Mouse (Mus musculus) forebrain, embryonic 16.5 days (tissue): ENCODE measurements at regions not wholly inside any gene's neighbourhood (a gene's known extent, or its start where the extent isn't known, plus 50 kb on each side); places are given as distances from the start of the nearest gene placed in this dataset.

ENCODE experiments used
- ATAC-seq: fragments of 200-750 bp; cut with Nextera tagmentation; 2 replicates; pipeline ENCODE4 v1.8.0; 2017; ENCODE audit warnings: mild to moderate bottlenecking, moderate library complexity
- H3K27ac ChIP-seq: fragments of 300-500 bp; sonication (generic); 2 replicates; pipeline ENCODE4 v1.5.1; 2014; ENCODE audit warnings: low read length, control low read depth
- H3K27me3 ChIP-seq: fragments of 300-500 bp; sonication (generic); replicated peaks from 2 replicates; pipeline ENCODE4 v1.6.1; 2014; ENCODE audit warnings: low read length; ENCODE audit not compliant: control insufficient read depth, insufficient read depth
- H3K36me3 ChIP-seq: fragments of 300-500 bp; sonication (generic); 2 replicates; pipeline ENCODE4 v1.6.1; 2014; ENCODE audit not compliant: control insufficient read depth, insufficient read depth
- H3K4me1 ChIP-seq: fragments of 300-500 bp; sonication (generic); replicated peaks from 2 replicates; pipeline ENCODE4 v1.6.1; 2014; ENCODE audit warnings: low read length; ENCODE audit not compliant: control insufficient read depth, insufficient read depth
- H3K4me2 ChIP-seq: fragments of 300-500 bp; sonication (generic); 2 replicates; pipeline ENCODE4 v1.6.1; 2014; ENCODE audit warnings: mild to moderate bottlenecking, low read length, control low read depth
- H3K4me3 ChIP-seq: fragments of 300-500 bp; sonication (generic); replicated peaks from 2 replicates; pipeline ENCODE4 v1.5.1; 2014; ENCODE audit warnings: mild to moderate bottlenecking, low read length, control low read depth
- H3K9ac ChIP-seq: fragments of 300-500 bp; sonication (generic); replicated peaks from 2 replicates; pipeline ENCODE4 v1.6.1; 2014; ENCODE audit warnings: low read depth, low read length, control low read depth
- H3K9me3 ChIP-seq: fragments of 300-500 bp; sonication (generic); 2 replicates; pipeline ENCODE4 v1.6.1; 2016; ENCODE audit warnings: low read length; ENCODE audit not compliant: control insufficient read depth
- WGBS: fragments of 180-500 bp; shearing (Covaris S2); extraction: QIAGEN DNeasy Blood & Tissue Kit; methylation state at CpG from one replicate; pipeline ENCODE4 v1.1.7; 2014; 5-methylcytosine and 5-hydroxymethylcytosine counted together

GRCm38 (mm10) chr2:180390216-180390996 is 55.9 kb upstream of the Gata5 start:
- no peaks in the 10 kb centered on the region for H3K36me3 ChIP-seq
- no peak overlapping the region for H3K9ac ChIP-seq
- no peak overlapping the region for H3K27ac ChIP-seq
- peaks cover 30% of the 10 kb centered on the region for H3K27me3 ChIP-seq
- no peak overlapping the region for H3K4me3 ChIP-seq
- no peak overlapping the region for H3K4me2 ChIP-seq
- H3K4me1 ChIP-seq, result peaks cover 9% of the 10 kb centered on the region
- ATAC-seq, result no peak
- 84% methylated on average over 15 of the region's 15 CpGs for WGBS
- H3K9me3 ChIP-seq, result no peaks in the 10 kb centered on the region

GRCm38 (mm10) chr2:180389486-180389885 is 55.0 kb upstream of the Gata5 start:
- ATAC-seq, result no peak
- H3K27ac ChIP-seq, result no peak overlapping the region
- no peaks in the 10 kb centered on the region for H3K36me3 ChIP-seq
- H3K9me3 ChIP-seq, result no peaks in the 10 kb centered on the region
- H3K4me3 ChIP-seq, result no peak overlapping the region
- H3K9ac ChIP-seq, result no peak overlapping the region
- H3K27me3 ChIP-seq, result peaks cover 39% of the 10 kb centered on the region
- 11% methylated on average over 2 of the region's 2 CpGs for WGBS
- peaks cover 10% of the 10 kb centered on the region for H3K4me1 ChIP-seq
- no peak overlapping the region for H3K4me2 ChIP-seq

- 44% methylated on average over 12 of the region's 12 CpGs for WGBS
- Histone ChIP-seq H3K4me1 (peaks cover 10% of the 10 kb centered on the region), H3K4me3 (no peak overlapping the region), H3K27ac (no peak overlapping the region), H3K9me3 (no peaks in the 10 kb centered on the region), H3K9ac (no peak overlapping the region), H3K36me3 (no peaks in the 10 kb centered on the region), H3K4me2 (no peak overlapping the region), H3K27me3 (peaks cover 41% of the 10 kb centered on the region)
- ATAC-seq, result no peak
These were observed 54.5 kb upstream of the Gata5 start for GRCm38 (mm10) chr2:180389013-180389412.

- Histone ChIP-seq H3K36me3 (no peaks in the 10 kb centered on the region), H3K4me2 (no peak overlapping the region), H3K9ac (no peak overlapping the region), H3K27me3 (peaks cover 44% of the 10 kb centered on the region), H3K9me3 (no peaks in the 10 kb centered on the region), H3K27ac (no peak overlapping the region), H3K4me1 (peaks cover 10% of the 10 kb centered on the region), H3K4me3 (no peak overlapping the region)
- no peak for ATAC-seq
- WGBS, result 81% methylated on average over 5 of the region's 5 CpGs
These were observed 53.6 kb upstream of the Gata5 start for GRCm38 (mm10) chr2:180388122-180388521.

GRCm38 (mm10) chr2:180387305-180387704 is 52.8 kb upstream of the Gata5 start:
- Histone ChIP-seq H3K36me3 (no peaks in the 10 kb centered on the region), H3K4me1 (peaks cover 10% of the 10 kb centered on the region), H3K4me2 (no peak overlapping the region), H3K4me3 (no peak overlapping the region), H3K27me3 (peaks cover 47% of the 10 kb centered on the region), H3K9ac (no peak overlapping the region), H3K9me3 (no peaks in the 10 kb centered on the region), H3K27ac (no peak overlapping the region)
- ATAC-seq, result no peak
- 37% methylated on average over 2 of the region's 2 CpGs for WGBS

GRCm38 (mm10) chr2:180385967-180386688 is 51.6 kb upstream of the Gata5 start:
- Histone ChIP-seq H3K9ac (peak overlapping the region; percentile 50), H3K27me3 (peaks cover 50% of the 10 kb centered on the region), H3K4me2 (peak overlapping the region; percentile 86), H3K4me1 (peaks cover 10% of the 10 kb centered on the region), H3K36me3 (no peaks in the 10 kb centered on the region), H3K9me3 (no peaks in the 10 kb centered on the region), H3K27ac (no peak overlapping the region), H3K4me3 (peak overlapping the region; percentile 47)
- WGBS, result under 1% methylated on average over 32 of the region's 35 CpGs
- peak; percentile 45 for ATAC-seq

GRCm38 (mm10) chr2:180385231-180385895 is 50.9 kb upstream of the Gata5 start:
- Histone ChIP-seq H3K4me1 (peaks cover 10% of the 10 kb centered on the region), H3K9ac (peak overlapping the region; percentile 38), H3K4me2 (peak overlapping the region; percentile 86), H3K9me3 (no peaks in the 10 kb centered on the region), H3K27me3 (peaks cover 47% of the 10 kb centered on the region), H3K4me3 (peak overlapping the region; percentile 47), H3K36me3 (no peaks in the 10 kb centered on the region), H3K27ac (no peak overlapping the region)
- ATAC-seq, result peak; percentile 33
- 5% methylated on average over 25 of the region's 26 CpGs for WGBS
